Mouse (Mus musculus) fat pad, adult 2 months (tissue): Measurements from ENCODE around the gene P2rx1.

ENCODE experiments used
- DNase-seq: peaks from one replicate; pipeline ENCODE4 v3.0.0-alpha.2; 2011; ENCODE audit warnings: low read depth, low spot score; ENCODE audit errors: extremely low read depth

The P2rx1 gene

GRCm38 (mm10) chr11:72998771-72999170 is at the start of gene P2rx1:
Gene P2rx1 (plus strand): TSS chr11:72999103.
- DNase-seq: no peak

DNA sequence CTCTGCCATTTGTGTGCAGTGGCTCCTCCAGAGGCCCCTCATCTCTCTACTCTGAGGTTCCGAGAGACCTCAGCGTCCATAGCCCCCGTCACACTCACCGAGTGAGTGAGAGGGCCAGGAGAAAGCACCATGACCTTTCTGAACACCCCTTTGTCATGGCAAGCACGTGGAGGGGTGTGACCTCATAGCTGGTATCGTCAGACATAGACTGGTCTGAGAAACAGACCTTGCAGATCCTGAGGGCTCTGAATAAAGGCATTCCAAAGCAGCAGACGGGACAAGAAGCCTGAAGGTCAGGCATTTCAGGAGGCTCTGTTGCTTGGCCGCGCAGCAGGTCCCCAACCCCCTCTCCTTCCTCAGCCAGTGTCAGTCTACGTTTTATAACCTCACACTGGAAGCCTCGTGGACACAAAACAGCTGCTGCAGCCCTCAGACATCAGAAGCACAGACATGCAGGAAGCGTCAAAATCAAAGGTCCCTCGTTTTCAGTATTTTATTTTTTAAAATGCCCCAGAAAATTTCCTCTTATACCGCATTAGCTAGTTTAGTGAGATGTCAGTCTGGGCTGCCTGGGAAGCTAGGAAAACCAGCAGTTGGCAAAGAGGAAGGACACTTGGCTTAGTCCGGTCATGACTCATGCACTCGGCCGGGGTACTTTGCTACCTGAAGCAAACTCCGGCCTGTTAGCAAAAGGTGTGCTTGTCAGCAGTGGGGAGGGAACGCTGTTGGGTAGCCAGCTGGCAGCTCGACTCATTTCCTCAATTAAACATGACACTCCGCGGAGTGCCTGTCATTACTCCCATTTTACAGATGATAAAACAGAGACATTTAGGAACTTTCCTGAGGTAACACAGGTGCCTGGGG is 47.5 kb upstream of the P2rx1 start:
- peak; percentile 85 for DNase-seq

DNA sequence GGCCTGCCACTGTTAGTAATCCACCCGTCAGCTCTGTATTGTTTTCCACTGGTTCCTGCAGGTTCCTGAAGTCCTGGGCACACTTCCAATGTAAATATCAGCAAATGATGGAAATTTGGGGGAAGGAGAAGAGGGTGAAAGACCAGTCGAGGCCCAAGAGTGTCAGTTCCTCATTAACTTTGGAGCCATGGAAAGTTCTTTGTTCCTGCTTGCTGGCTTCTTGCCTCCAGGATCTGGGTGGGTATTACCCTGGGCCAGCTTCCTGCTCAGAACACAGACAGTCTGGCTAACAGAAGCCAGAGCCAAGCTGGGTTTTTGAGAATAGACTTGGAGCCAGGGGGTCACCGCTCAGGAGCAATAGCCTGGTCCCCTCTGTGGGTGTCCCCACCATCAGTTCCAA is 46.7 kb upstream of the P2rx1 start:
- DNase-seq: no peak

- DNase-seq: no peak
Measured at GRCm38 (mm10) chr11:72952697-72953096, 46.2 kb upstream of the P2rx1 start.

DNA sequence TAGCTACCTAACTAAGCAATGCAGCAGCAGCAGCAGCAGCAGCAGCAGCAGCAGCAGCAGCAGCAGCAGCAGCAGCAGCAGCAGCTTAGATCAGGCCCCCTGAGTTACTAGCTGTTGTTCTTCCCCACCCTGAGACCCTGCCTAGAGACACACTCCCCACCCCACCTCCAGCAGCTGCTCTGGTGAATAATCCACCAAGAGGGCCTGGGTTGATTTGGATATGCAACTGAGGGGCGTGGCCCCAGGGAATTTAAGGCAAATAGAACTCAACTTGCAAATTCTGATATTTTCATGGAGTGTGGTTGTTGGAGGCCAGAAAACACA is 45.8 kb upstream of the P2rx1 start:
- no peak for DNase-seq

- DNase-seq: no peak
Measured at GRCm38 (mm10) chr11:72953440-72954151, 45.3 kb upstream of the P2rx1 start.

DNA sequence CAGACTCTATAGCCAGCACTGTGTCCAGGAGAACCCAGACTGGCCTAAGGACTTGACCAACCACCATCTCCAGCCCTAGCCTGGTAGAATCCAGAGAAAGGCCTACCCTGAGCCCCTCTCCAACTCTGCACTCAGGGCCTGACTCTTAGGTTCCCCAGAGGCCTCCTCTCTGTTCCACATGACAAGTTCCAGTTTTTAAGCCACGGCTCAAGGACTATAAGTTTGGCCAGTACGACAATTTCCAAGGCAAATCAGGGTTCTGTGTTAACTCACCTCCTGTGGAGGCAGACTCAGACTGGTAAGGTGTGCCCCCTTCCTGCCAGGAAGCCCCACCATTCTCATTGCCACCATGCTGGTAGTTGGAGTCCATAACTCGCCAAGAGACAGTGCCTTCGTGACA is 44.7 kb upstream of the P2rx1 start:
- no peak for DNase-seq

DNA sequence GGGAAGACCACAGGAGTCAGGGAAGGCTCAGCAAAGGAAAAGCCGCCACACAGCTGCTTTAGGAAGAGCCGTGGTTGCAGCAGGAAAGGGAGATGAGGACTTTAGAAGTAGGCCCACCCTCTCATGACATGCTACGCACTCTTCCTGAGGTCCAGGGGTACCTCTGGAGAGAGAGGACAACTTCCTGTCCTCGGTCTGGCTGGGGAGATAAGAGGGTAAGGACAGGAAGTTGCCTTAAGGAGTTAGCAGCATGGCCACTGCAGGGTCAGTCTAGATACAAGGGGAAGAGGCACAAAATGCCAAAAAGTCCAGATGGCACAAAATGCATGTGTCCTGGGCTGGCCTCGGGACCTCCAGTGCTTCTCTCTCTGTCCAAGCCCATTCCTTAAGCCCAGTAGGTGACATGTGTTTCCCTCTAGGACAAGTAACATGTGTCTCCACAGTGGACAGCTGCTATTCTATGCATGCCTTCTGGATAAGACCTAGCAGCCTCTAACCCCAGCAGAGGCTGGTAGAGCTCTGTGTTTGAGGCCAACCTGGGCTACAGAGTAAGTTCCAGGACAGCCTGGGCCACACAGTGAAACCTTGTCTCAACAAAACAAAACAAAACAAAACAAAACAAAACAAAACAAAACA is 43.4 kb upstream of the P2rx1 start:
- DNase-seq: no peak

DNA sequence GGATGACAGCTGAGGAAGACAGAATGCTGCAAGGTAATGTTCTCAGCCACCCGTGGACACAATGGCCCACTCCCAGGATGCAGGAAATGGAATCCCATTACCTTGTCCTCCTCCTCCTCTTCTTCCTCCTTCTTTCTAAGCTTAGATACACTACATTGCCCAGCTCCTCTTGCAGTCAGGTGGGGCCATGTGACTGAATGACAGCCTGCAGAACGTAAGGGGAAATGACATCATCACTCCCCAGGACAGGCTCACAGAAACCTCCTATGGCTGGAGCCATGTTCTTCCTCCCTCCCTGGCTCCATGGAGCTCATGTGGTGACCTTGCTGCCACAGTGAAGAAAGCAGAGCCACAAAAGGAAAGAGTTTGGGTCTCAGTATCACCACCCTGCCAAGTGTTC is 41.6 kb upstream of the P2rx1 start:
- no peak for DNase-seq

DNA sequence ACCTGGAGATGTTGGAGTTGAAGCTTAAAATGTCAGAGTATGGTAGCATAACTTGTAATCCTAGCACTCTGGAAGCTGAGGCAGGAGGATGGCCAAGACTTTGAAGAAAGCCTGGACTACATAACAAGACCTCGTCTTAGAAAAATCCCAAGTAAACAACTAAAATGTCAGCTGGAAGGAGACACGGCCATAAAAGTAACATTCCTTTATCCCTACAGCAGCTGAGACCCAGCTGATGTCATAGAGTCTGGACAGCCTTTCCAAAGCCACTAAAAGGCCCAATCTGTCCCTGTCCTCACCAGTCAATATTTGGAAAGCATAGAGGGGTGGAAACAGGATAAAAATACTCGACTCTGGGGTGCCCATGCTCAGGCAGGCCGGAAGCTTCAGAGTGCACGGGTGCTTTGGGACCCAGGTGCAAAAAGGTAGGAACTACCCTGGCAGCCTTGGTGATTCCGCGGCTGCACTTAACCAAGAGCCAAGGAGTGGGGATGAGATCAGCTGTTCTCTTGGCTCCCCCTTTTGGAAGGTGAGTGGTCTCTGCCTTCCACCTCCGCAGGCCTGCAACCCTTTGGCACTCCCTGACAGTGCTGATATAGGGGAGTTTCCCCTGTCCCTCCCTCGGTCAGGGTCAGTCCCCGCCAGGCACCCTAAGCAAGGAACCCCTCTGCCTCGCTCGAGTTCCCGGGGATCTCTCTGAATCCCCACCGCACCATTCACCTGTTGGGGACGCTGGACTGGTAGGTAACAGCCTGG is 38.8 kb upstream of the P2rx1 start:
- DNase-seq: no peak

GRCm38 (mm10) chr11:72960723-72961071 is 38.2 kb upstream of the P2rx1 start:
- DNase-seq: no peak

- no peak for DNase-seq
Measured at GRCm38 (mm10) chr11:72961072-72961980, 37.6 kb upstream of the P2rx1 start, which contains the start of gene Atp2a3. Gene Atp2a3 (plus strand): TSS chr11:72961169.

DNA sequence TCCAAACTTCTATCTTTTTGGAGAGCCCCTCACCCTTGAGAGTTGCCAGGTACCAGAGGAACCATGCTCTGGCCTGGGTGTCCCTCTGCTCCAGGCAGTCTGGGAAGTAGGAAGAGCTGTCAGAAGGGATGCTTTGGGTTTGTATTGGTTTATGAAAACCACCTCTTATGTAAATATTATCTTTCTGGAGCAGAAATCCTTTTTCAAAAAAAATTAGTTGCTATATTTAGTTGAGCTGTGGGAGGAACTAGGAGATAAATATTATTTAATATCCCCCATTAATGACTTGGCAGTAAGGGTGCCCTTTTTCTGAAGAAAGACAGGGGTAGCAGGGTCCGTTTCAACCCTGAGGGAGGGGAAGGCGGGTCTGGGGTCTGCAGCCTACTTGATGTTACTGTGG is 36.5 kb upstream of the P2rx1 start:
- DNase-seq: no peak

DNA sequence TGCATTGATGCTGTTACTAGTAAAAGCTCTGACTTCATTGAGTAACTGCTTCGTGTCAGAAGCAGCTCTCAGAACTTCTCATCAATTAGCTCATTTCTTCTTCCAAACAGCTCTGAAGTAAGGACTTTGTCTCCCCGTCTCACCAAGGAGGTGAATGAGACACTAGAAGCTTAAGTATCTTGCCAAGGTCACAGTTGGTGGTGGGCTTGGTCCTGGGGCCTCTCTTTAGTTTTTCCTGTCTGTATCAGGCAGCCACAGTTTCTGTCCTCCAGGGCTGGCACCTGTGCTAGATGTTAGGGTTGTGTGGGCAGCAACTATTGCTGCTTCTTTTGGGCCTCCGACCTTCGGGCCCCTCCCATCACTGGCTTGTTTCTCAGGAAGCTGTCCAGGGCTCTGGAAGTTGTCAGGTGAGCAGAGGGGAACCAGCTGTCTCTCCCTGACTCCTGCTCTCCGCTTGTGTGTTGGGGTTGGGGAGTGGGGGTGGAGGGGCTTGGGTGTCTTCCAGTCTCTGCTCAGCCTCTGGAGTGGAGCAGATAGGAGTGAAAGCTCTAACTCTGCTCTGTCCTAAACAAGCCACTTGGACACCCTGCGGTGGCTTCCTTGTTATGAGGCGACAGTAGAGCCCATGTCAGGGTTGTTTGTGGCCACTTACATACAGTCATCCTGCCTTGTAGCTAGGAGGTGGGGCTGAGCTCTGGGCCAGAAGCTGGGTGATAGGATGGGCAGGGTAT is 35.7 kb upstream of the P2rx1 start:
- no peak for DNase-seq

DNA sequence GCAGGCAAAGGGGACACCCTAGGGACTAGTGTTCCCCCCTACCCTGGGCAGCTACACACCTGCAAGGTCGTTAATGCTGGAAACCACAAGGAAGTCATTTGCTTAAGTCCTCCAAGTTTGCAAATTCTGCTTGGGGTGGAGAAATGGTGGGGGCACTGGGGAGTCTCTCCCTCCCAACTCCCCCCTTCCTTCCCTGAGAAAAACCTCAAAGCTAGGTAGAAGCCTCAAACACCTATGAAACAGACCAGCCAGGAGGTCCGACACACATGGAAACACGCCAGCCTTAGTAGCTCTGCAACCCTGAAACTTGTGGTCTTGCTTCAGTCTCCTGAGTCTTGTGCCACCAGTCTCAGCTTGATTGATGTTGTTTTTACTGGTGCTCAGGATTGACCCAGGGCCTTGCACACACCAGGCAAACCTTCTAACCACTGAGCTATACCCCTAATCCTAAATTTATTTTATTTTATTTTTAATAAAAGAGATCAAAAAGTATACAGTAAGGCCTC is 35.1 kb upstream of the P2rx1 start:
- DNase-seq: no peak

GRCm38 (mm10) chr11:72974995-72975503 is 23.9 kb upstream of the P2rx1 start:
- no peak for DNase-seq

DNA sequence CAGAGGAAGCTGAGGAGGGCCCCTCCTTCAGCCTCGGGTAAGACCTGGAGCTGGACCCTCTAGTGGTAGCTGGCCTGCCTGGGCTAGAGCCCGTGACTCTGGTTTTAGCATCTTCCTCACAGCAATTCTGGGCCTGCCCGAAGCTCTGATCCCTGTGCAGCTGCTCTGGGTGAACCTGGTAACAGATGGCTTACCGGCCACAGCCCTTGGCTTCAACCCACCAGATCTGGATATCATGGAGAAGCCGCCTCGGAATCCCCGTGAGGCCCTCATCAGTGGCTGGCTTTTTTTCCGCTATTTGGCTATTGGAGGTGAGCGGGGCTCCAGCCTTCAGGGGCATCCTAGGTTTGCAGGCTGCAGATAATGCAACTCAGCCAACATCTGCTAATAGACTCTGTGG is 16.4 kb upstream of the P2rx1 start:
- no peak for DNase-seq

GRCm38 (mm10) chr11:72983283-72983682 is 15.6 kb upstream of the P2rx1 start:
- DNase-seq: no peak

- DNase-seq: no peak
Measured at GRCm38 (mm10) chr11:72986745-72987144, 12.2 kb upstream of the P2rx1 start.
